Mouse (Mus musculus): Measurements from ENCODE around the gene Hist1h3i. TPM values are rescaled to one million over a fixed set of nuclear protein-coding genes. Genes with fewer than 3 reads are reported as not detected.
"Not testable (repeated sequence)": the region's sequence is repeated elsewhere in the genome, so short reads cannot be mapped to it uniquely, and the experiment has no call there.

Hist1h3i gene
- total RNA-seq, 2 experiments from 2014 or later = 20.0 to 23.8 TPM

- not testable (repeated sequence) for DNase-seq
Measured at GRCm38 (mm10) chr13:21782361-21783254, 562 bp downstream of the Hist1h3i start.

GRCm38 (mm10) chr13:21781639-21782038 lies 1.5 kb downstream of the Hist1h3i start:
- no peak for DNase-seq

DNA sequence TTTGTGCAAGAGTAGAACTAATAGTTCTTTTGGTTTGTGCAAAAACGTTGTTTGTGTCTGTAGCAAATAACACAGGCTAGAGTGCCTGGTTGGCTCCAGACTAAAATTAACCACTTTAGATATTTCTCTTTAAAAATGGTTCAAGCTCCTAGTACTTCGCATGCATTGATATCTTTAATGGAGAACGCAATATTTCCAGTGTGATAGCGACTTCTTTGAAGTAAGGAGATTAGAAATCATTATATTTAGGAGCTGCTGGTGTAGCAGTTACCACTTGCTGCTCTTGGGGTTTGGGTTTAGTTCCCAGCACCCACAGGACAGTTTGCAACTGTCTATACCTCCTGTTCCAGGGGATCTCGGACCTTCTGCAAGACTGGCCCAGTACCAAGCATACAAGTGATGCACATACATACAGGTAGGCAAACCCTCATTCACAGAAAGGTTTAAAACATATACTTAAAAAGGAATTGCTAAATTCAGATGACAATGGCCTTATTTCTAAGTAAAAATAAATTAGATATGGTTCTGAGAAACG lies 2.1 kb downstream of the Hist1h3i start:
- DNase-seq = no peak

- peak; percentile 30 for DNase-seq
Measured at GRCm38 (mm10) chr13:21779767-21780731, 3.1 kb downstream of the Hist1h3i start, which contains the start of gene Hist1h1b. Gene Hist1h1b, minus strand, starts transcription at chr13:21780625.

DNA sequence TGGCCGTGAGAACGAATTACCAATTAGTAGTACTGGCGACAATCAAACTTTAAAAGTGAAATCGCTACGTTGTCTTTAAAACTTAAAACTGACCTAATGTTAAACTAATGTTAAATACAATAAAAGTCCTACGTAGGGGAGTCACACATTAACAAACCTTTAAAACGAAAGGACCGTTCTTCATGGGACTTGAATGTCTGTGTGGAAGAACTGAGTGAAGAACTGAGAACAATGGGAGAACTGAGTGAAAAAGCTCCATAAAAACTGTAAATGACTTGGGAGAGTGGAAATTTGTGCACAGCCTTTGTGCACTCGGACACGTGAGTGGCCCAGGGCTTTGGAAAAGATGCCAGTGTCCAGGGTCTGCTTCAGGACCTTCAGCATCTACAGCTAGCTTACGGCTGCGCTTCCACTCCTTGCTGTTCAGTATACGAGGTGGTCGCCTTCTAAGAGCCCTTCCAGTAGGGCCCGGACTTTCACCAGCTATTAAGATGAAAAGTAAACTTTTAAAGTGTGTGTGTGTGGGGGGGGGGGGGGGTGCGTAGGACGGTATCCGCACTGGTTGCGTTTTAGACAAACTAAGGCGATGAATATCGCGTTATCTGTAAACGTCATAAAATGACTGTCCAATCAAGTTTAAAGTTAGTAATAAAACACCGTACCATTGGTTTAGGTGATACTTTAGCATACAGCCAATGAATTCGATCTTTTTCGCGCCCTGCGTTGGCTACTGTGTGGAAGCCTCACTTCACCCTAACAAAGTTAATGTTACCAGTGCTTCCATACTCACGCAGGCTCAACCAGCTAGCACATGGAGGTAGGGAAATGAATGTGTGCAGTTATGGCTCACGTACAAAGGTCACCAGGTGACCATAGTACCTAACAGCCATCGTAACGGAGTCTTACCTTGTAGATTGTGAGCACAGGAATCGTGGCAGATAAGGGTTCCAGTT lies 4.1 kb downstream of the Hist1h3i start:
- peak; percentile 50 for DNase-seq

DNA sequence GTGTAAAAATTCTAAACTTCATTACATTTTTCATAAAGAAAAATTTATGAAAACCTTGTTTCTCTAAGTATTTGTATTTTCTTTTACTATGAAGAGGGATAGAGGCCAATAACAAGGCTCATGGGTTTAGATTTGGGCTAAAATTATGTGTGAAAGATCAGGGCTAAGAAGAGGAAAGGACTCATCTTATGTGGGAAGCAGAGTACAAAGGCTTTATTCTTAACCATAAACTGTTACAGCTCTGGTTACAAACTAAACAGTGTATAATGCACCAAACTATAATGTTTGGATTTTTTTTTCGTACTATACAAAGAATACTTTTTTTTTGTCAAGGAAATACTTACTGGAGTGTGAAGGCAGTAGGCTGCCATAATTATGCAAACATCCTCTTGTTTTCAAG lies 27.5 kb downstream of the Hist1h3i start:
- no peak for DNase-seq

GRCm38 (mm10) chr13:21754294-21755001 lies 28.7 kb downstream of the Hist1h3i start:
- DNase-seq = not testable (repeated sequence)

GRCm38 (mm10) chr13:21753524-21754285 lies 29.5 kb downstream of the Hist1h3i start, which contains the start of the genes Hist1h2ak and Hist1h2bn:
Gene Hist1h2ak, minus strand, starts transcription at chr13:21753827.
Gene Hist1h2bn, plus strand, starts transcription at chr13:21754123.
- DNase-seq = peak; percentile 46

GRCm38 (mm10) chr13:21753051-21753523 lies 30.1 kb downstream of the Hist1h3i start:
- DNase-seq = no peak

DNA sequence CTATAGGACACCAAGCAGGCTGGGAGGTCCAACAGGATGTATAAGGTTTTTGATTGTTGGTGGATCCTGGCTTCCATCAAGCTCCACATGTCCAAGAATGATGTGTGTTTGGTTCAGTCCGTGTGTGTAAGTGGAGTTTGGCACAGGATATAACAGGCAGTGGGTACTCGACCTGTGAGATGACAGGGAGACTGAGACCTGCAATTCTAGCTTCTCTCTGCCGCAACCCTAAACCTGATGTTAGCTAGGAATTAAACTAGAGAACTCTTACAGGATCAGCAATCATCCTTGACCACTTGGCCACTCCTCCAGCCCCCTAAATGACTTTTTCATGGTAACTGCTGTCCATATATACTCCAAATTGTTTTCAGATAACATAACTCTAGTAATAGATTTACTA lies 30.8 kb downstream of the Hist1h3i start:
- no peak for DNase-seq

- no peak for DNase-seq
Measured at GRCm38 (mm10) chr13:21751827-21752226, 31.3 kb downstream of the Hist1h3i start.

DNA sequence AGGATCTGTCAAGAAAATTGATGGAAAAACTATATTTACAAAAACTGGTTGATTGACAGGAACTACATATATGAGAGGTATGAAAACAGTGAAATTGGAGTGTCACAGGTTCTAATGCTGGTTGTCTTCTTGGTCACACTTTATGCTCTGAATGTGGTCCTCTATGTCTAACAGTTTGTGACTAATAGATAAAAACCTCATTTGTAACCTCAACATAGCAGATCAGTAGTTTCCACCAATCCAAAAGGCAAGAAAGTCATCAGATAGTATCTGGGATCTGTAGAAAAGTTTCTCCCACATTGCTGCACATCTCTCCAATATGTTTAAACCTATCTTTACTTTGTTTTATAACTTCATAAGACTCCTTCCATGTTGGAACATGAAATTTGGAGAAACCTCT lies 31.8 kb downstream of the Hist1h3i start:
- no peak for DNase-seq

DNA sequence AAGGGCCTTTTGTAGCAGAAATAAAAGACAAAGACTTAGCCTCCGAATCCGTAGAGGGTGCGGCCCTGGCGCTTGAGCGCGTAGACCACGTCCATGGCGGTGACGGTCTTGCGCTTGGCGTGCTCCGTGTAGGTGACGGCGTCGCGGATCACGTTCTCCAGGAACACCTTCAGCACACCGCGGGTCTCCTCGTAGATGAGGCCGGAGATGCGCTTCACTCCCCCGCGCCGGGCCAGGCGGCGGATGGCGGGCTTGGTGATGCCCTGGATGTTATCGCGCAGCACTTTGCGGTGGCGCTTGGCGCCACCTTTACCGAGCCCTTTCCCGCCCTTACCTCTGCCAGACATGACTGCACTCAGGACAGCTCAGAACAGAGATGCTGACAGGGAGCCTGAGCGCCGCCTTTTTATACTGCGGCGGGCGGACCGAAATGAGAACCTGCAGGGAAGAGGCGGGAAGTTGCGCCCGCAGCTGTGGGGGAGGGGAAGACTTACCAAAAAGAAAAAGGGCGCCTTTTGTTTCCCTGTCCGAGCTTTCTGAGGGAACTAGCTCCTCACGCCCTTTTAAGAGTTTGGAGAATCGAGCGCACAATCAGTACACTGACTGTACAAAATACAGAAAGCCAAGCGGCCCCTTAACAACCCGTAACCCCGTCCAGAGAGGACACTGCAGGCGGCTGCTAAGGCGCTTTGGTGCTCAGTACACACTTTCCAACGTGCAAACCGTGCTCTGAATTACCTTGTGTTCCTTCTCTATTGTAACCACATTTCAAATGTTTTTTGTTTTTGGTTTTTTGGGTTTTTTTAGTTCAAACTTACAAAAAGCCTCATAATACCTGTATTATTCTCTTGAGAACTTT lies 32.8 kb downstream of the Hist1h3i start, which contains the start of gene Hist1h4k:
Gene Hist1h4k (minus strand): TSS at position 347 of the 859 bp plus-strand sequence.
- DNase-seq = peak; percentile 79

DNA sequence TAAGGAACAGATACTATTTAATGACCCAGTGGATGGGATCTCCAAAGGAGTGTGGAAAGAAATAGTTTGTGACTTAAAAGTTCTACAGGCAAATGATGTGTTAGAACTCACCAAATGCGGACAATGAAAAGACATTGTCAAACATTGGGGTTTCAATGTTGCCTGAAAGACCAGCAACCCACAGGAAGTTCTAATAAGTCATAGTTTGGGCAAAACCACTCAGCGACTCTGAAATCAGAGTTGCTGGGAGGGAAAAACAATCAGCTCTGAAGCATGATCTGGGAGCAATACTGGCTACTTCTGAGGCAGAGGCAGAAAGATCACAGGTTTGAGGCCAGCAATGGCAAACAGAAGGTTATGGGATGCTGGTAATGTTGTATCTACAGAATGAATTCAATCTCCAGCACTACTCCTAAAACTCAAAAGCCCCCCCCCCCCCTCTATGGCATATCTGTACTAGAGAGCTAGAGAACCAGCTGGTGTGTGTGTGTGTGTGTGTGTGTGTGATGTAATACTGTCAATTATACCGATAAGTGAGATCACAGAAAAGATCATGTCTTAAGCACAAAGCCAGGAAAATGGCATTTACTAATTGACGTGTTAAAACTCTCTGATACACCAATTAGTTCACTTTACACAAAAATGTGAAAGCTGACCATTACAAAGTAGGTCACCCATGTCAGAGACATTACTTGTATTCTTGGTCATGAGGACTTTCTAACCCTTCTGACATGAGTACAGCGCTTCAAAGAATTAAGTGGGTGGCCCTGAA lies 33.6 kb downstream of the Hist1h3i start:
- DNase-seq = no peak

DNA sequence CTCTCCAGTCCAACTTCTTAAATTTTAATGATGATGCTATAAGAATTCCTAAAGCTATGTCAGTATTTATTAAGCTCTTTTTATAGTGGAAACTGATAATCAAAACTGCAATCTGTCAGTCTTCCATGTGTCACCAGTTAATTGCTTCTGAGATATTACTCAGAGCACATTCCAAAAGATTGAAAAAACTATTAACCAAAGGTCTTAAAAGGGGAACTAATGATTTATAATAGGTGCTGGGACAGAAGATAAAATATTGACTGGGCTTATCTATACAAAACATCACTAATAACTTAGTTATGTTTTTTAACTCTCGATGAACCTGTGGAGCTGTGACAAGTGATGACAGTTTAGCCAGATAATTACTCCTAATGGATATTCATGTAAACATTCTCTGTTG lies 38.2 kb downstream of the Hist1h3i start:
- DNase-seq = no peak

DNA sequence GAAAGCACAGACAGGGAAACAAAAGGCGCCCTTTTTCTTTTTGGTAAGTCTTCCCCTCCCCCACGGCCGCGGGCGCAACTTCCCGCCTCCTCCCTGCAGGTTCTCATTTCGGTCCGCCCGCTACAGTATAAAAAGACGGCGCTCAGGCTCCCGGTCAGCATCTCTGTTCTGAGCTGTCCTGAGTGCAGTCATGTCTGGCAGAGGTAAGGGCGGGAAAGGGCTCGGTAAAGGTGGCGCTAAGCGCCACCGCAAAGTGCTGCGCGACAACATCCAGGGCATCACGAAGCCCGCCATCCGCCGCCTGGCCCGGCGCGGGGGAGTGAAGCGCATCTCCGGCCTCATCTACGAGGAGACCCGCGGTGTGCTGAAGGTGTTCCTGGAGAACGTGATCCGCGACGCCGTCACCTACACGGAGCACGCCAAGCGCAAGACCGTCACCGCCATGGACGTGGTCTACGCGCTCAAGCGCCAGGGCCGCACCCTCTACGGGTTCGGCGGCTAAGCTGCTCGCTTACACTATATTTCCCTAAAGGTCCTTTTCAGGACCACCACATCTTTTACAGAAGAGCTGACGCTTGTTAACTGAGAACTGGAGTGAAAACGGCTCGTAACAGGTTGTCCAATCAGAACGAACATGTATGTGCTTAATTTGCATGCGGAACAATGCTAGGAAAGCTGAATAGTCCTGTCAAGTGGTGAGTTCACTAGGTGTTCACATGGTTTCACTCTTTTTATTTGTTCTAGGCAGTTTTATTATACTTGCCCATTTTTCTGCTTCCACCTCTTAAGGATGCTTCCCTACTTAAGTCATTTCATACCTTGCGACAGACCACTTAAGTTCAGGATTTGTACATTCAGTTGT lies 48.0 kb downstream of the Hist1h3i start, which contains the start of gene Hist1h4j:
Gene Hist1h4j (plus strand): TSS at position 159 of the 862 bp plus-strand sequence.
- peak; percentile 38 for DNase-seq
